Mouse (Mus musculus): ENCODE measurements around the gene Gtf2f1. TPM values are rescaled to one million over a fixed set of nuclear protein-coding genes. Genes with fewer than 3 reads are reported as not detected.

The Gtf2f1 gene
- polyA plus RNA-seq, 1 experiment from 2014 or later, result 65.6 TPM

DNA sequence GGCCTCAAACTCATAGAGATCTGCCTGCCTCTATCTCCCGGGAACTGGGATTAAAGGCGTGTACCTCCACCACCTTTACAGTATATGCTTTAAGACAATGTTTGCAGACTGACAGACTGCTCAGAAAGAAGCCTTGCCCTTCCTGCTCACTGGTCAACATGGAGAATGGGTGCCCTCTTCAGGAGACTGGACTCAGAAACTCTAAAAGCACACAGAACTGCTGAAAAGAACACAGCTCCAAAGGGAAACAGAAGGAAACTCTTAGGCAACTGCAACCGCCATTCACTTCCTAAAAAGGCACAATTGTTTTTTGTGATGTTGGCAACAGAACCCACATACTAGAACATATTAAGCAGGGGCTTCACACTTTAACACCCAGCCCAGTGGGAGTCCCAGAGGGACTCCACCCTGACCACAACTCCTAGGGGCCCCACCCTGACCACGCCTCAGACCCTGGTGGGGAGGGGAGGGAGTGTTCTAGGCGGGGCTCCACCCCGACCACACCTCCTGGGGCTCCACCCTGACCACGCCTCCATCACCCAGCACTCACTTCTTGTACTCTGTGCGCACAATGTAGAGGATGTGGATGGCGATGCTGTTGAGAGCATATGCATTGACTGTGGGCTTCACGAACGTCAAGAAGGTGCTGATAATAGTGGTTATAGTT is 53.2 kb downstream of the Gtf2f1 start:
- Histone ChIP-seq H3K9me3 (ENCODE audit: control insufficient read depth, low read length) (no peaks in the 10 kb centered on the region), H3K27ac (ENCODE audit: low read depth, low read length) (no peak overlapping the region), H3K9ac (ENCODE audit: low read depth, low read length) (no peak overlapping the region), H3K36me3 (ENCODE audit: control insufficient read depth, insufficient read depth, low read length) (no peaks in the 10 kb centered on the region), H3K4me2 (replicated peaks; ENCODE audit: low read depth, low read length) (no peak overlapping the region), H3K4me1 (replicated peaks; ENCODE audit: control insufficient read depth, insufficient read depth, low read length) (no peaks in the 10 kb centered on the region), H3K27me3 (ENCODE audit: control insufficient read depth, insufficient read depth, low read length) (no peaks in the 10 kb centered on the region), H3K4me3 (ENCODE audit: low read depth, low read length) (no peak overlapping the region)
- WGBS, result 29% methylated on average over 11 of the region's 11 CpGs
- DNase-seq (ENCODE audit: low spot score) (no peak), ATAC-seq (ENCODE audit: low FRiP score) (peak; percentile 45; the same call in 1 of the 2 replicates)

DNA sequence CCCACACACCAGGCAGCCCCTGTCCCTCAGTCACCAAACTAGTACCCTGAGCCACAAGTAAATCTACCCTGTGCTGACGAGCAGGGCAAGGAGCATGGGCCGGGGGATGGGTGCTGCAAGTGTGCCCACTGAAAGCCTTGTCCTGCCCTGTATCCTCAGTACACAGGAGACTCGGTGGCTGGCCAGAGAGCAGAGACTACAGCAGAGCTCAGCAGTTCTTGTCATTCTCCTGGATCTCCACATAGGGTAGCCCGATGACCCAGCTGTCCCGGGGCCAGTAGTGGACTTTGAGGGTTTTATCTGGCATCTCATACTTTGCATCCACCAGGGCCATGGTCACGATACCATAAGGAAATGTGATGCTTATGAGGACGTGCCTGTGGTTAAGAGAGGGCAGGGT is 56.2 kb downstream of the Gtf2f1 start:
- H3K9ac ChIP-seq (ENCODE audit: low read depth, low read length), result no peak overlapping the region
- ATAC-seq (ENCODE audit: low FRiP score), result no peak

More for the DNA sequence above, 56.2 kb downstream of the Gtf2f1 start:
- Histone ChIP-seq H3K4me3 (ENCODE audit: low read depth, low read length) (no peak overlapping the region), H3K27ac (ENCODE audit: low read depth, low read length) (no peak overlapping the region), H3K27me3 (ENCODE audit: control insufficient read depth, insufficient read depth, low read length) (no peaks in the 10 kb centered on the region), H3K36me3 (ENCODE audit: control insufficient read depth, insufficient read depth, low read length) (no peaks in the 10 kb centered on the region), H3K4me1 (replicated peaks; ENCODE audit: control insufficient read depth, insufficient read depth, low read length) (no peaks in the 10 kb centered on the region), H3K4me2 (replicated peaks; ENCODE audit: low read depth, low read length) (no peak overlapping the region), H3K9me3 (ENCODE audit: control insufficient read depth, low read length) (no peaks in the 10 kb centered on the region)
- no peak for DNase-seq (ENCODE audit: low spot score)
- WGBS, result 83% methylated on average over 7 of the region's 7 CpGs

Other genes starting within 250 kb of the Gtf2f1 start
- gene Dus3l, start 246.5 kb downstream of the Gtf2f1 start, polyA plus RNA-seq (2014; fragmentation: Nextera tagmentation; extraction: Ambion mirVana), result 30.3 and 35.4 TPM in 2 replicates
- gene Prr22, start 241.0 kb downstream of the Gtf2f1 start, polyA plus RNA-seq (2014; fragmentation: Nextera tagmentation; extraction: Ambion mirVana), result 0.49 and 0.71 TPM in 2 replicates
- gene Rfx2, start 180.3 kb downstream of the Gtf2f1 start, polyA plus RNA-seq (2014; fragmentation: Nextera tagmentation; extraction: Ambion mirVana), result 6.4 and 6.7 TPM in 2 replicates
- gene Acsbg2, start 136.8 kb downstream of the Gtf2f1 start, polyA plus RNA-seq (2014; fragmentation: Nextera tagmentation; extraction: Ambion mirVana), result not detected in 2 replicates
- 0.25 and 0.26 TPM in 2 replicates for gene 1700061G19Rik, start 135.8 kb downstream of the Gtf2f1 start, polyA plus RNA-seq (2014; fragmentation: Nextera tagmentation; extraction: Ambion mirVana)
- 26.0 and 32.2 TPM in 2 replicates for gene Mllt1, start 75.9 kb downstream of the Gtf2f1 start, polyA plus RNA-seq (2014; fragmentation: Nextera tagmentation; extraction: Ambion mirVana)
- not detected in 2 replicates for gene Acer1, start 29.2 kb downstream of the Gtf2f1 start, polyA plus RNA-seq (2014; fragmentation: Nextera tagmentation; extraction: Ambion mirVana)
- 146 and 152 TPM in 2 replicates for gene Clpp, start 21.0 kb downstream of the Gtf2f1 start, polyA plus RNA-seq (2014; fragmentation: Nextera tagmentation; extraction: Ambion mirVana)
- gene Alkbh7, start 13.9 kb downstream of the Gtf2f1 start, polyA plus RNA-seq (2014; fragmentation: Nextera tagmentation; extraction: Ambion mirVana), result 32.4 and 33.0 TPM in 2 replicates
- 0.36 TPM in 1 of 2 replicates, not detected in the other for gene Pspn, start 11.3 kb downstream of the Gtf2f1 start, polyA plus RNA-seq (2014; fragmentation: Nextera tagmentation; extraction: Ambion mirVana)
- gene Gm17949, start 181 bp upstream of the Gtf2f1 start, polyA plus RNA-seq (2014; fragmentation: Nextera tagmentation; extraction: Ambion mirVana), result 0.33 TPM in 1 of 2 replicates, not detected in the other
- 40.3 and 42.7 TPM in 2 replicates for gene Khsrp, start 20.2 kb upstream of the Gtf2f1 start, polyA plus RNA-seq (2014; fragmentation: Nextera tagmentation; extraction: Ambion mirVana)
- not detected in 2 replicates for gene Slc25a41, start 30.4 kb upstream of the Gtf2f1 start, polyA plus RNA-seq (2014; fragmentation: Nextera tagmentation; extraction: Ambion mirVana)
- gene Crb3, start 47.8 kb upstream of the Gtf2f1 start, polyA plus RNA-seq (2014; fragmentation: Nextera tagmentation; extraction: Ambion mirVana), result 2.1 and 3.6 TPM in 2 replicates
- gene Slc25a23, start 48.6 kb upstream of the Gtf2f1 start, polyA plus RNA-seq (2014; fragmentation: Nextera tagmentation; extraction: Ambion mirVana), result 14.1 and 16.0 TPM in 2 replicates
- gene Dennd1c, start 67.2 kb upstream of the Gtf2f1 start, polyA plus RNA-seq (2014; fragmentation: Nextera tagmentation; extraction: Ambion mirVana), result 2.9 and 3.8 TPM in 2 replicates
- 165 and 191 TPM in 2 replicates for gene Tubb4a, start 76.5 kb upstream of the Gtf2f1 start, polyA plus RNA-seq (2014; fragmentation: Nextera tagmentation; extraction: Ambion mirVana)
- 6.3 and 7.6 TPM in 2 replicates for gene Tnfsf9, start 94.0 kb upstream of the Gtf2f1 start, polyA plus RNA-seq (2014; fragmentation: Nextera tagmentation; extraction: Ambion mirVana)
- gene Cd70, start 138.5 kb upstream of the Gtf2f1 start, polyA plus RNA-seq (2014; fragmentation: Nextera tagmentation; extraction: Ambion mirVana), result 0.28 TPM in 1 of 2 replicates, not detected in the other
- gene Tnfsf14, start 182.9 kb upstream of the Gtf2f1 start, polyA plus RNA-seq (2014; fragmentation: Nextera tagmentation; extraction: Ambion mirVana), result 0.09 TPM in 1 of 2 replicates, not detected in the other
- 0.36 and 0.82 TPM in 2 replicates for gene C3, start 216.8 kb upstream of the Gtf2f1 start, polyA plus RNA-seq (2014; fragmentation: Nextera tagmentation; extraction: Ambion mirVana)
- 23.5 and 23.9 TPM in 2 replicates for gene Gpr108, start 237.2 kb upstream of the Gtf2f1 start, polyA plus RNA-seq (2014; fragmentation: Nextera tagmentation; extraction: Ambion mirVana)
- gene Trip10, start 238.2 kb upstream of the Gtf2f1 start, polyA plus RNA-seq (2014; fragmentation: Nextera tagmentation; extraction: Ambion mirVana), result 21.8 and 21.9 TPM in 2 replicates

Data from hindbrain, embryonic 11.5 days (tissue).